Mouse (Mus musculus) heart, embryonic 15.5 days (tissue): ENCODE results near the gene Olfr1156. TPM values are rescaled to one million over a fixed set of nuclear protein-coding genes. Genes with fewer than 3 reads are reported as not detected.

Experiments used
- ATAC-seq: fragments of 200-750 bp; cut with Nextera tagmentation; replicated peaks from 2 replicates; pipeline ENCODE4 v1.8.0; 2017; ENCODE audit warnings: low read depth, moderate TSS enrichment; ENCODE audit not compliant: insufficient number of reproducible peaks, insufficient read depth, low FRiP score
- H3K27ac ChIP-seq: fragments of 300-500 bp; sonication (generic); 2 replicates; pipeline ENCODE4 v1.5.1; 2015; ENCODE audit warnings: mild to moderate bottlenecking, inconsistent platforms
- H3K27me3 ChIP-seq: fragments of 300-500 bp; sonication (generic); 2 replicates; pipeline ENCODE4 v1.6.1; 2015; ENCODE audit warnings: inconsistent platforms
- H3K36me3 ChIP-seq: fragments of 300-500 bp; sonication (generic); 2 replicates; pipeline ENCODE4 v1.6.1; 2015; ENCODE audit warnings: mild to moderate bottlenecking, inconsistent platforms
- H3K4me1 ChIP-seq: fragments of 300-500 bp; sonication (generic); replicated peaks from 2 replicates; pipeline ENCODE4 v1.6.1; 2015; ENCODE audit warnings: inconsistent platforms
- H3K4me2 ChIP-seq: fragments of 300-500 bp; sonication (generic); 2 replicates; pipeline ENCODE4 v1.6.1; 2015; ENCODE audit warnings: inconsistent platforms, mild to moderate bottlenecking, moderate library complexity
- H3K4me3 ChIP-seq: fragments of 300-500 bp; sonication (generic); 2 replicates; pipeline ENCODE4 v1.5.1; 2015; ENCODE audit warnings: mild to moderate bottlenecking, inconsistent platforms
- H3K9ac ChIP-seq: fragments of 300-500 bp; sonication (generic); 2 replicates; pipeline ENCODE4 v1.6.1; 2015; ENCODE audit warnings: mild to moderate bottlenecking, inconsistent platforms
- H3K9me3 ChIP-seq: fragments of 300-500 bp; sonication (generic); replicated peaks from 2 replicates; pipeline ENCODE4 v1.6.1; 2016; ENCODE audit warnings: inconsistent platforms
- WGBS: fragments of 180-500 bp; shearing (Covaris S2); methylation state at CpG from one replicate; pipeline ENCODE4 v1.1.7; 2015; ENCODE audit warnings: mixed read lengths; 5-methylcytosine and 5-hydroxymethylcytosine counted together
- polyA plus RNA-seq: library from polyadenylated mRNA; unstranded; fragments of >200 nt; fragmentation: Nextera tagmentation; extraction: Ambion mirVana; gene quantifications from 2 replicates; pipeline ENCODE4 v1.2.1, GENCODE M21; 2015

The Olfr1156 gene
- not detected in 2 replicates for polyA plus RNA-seq

- Histone ChIP-seq H3K27ac (no peak within 1 kb of the TSS), H3K27me3 (no peaks in the 10 kb centered on the region), H3K9ac (no peak within 1 kb of the TSS), H3K4me1 (no peaks in the 10 kb centered on the region), H3K4me2 (no peak within 1 kb of the TSS), H3K9me3 (no peaks in the 10 kb centered on the region), H3K36me3 (no peaks in the 10 kb centered on the region), H3K4me3 (no peak within 1 kb of the TSS)
- ATAC-seq: no peak
Observed at GRCm38 (mm10) chr2:87953000-87953399, at the start of gene Olfr1156. Gene Olfr1156 (minus strand): TSS chr2:87953100.

GRCm38 (mm10) chr2:87989813-87990212, 36.9 kb upstream of the Olfr1156 start, which contains the start of gene Olfr1158:
Gene Olfr1158 (plus strand): TSS chr2:87990113.
- Histone ChIP-seq H3K4me2 (no peak within 1 kb of the TSS), H3K9ac (no peak within 1 kb of the TSS), H3K27ac (no peak within 1 kb of the TSS), H3K27me3 (no peaks in the 10 kb centered on the region), H3K9me3 (no peaks in the 10 kb centered on the region), H3K4me3 (no peak within 1 kb of the TSS), H3K36me3 (no peaks in the 10 kb centered on the region), H3K4me1 (no peaks in the 10 kb centered on the region)
- ATAC-seq: no peak

- no peaks in the 10 kb centered on the region for H3K36me3 ChIP-seq
- H3K9me3 ChIP-seq: no peaks in the 10 kb centered on the region; the same call in 1 of the 2 replicates
- WGBS: 63% methylated on average over 3 of the region's 3 CpGs
Observed at GRCm38 (mm10) chr2:87974563-87974962, 21.7 kb upstream of the Olfr1156 start, which contains the start of gene Olfr74. Gene Olfr74 (minus strand): TSS chr2:87974663.

GRCm38 (mm10) chr2:87968199-87968598, 15.3 kb upstream of the Olfr1156 start, which contains the start of gene Olfr1157:
Gene Olfr1157 (minus strand): TSS chr2:87968299.
- 82% methylated on average over 4 of the region's 4 CpGs for WGBS

More at GRCm38 (mm10) chr2:87974563-87974962, 21.7 kb upstream of the Olfr1156 start, which contains the start of gene Olfr74:
- Histone ChIP-seq H3K4me2 (no peak within 1 kb of the TSS), H3K9ac (no peak within 1 kb of the TSS), H3K27ac (no peak within 1 kb of the TSS), H3K27me3 (no peaks in the 10 kb centered on the region), H3K4me3 (no peak within 1 kb of the TSS), H3K4me1 (no peaks in the 10 kb centered on the region)
- no peak for ATAC-seq

GRCm38 (mm10) chr2:87945037-87945436, 7.9 kb downstream of the Olfr1156 start, which contains the start of gene Olfr1155:
Gene Olfr1155 (minus strand): TSS chr2:87945137.
- 81% methylated on average over 1 of the region's 1 CpGs for WGBS
- no peak within 1 kb of the TSS for H3K4me2 ChIP-seq
- no peaks in the 10 kb centered on the region for H3K4me1 ChIP-seq
- no peak for ATAC-seq
- no peak within 1 kb of the TSS for H3K27ac ChIP-seq
- no peak within 1 kb of the TSS for H3K9ac ChIP-seq
- H3K27me3 ChIP-seq: no peaks in the 10 kb centered on the region
- no peaks in the 10 kb centered on the region for H3K9me3 ChIP-seq
- no peaks in the 10 kb centered on the region for H3K36me3 ChIP-seq
- no peak within 1 kb of the TSS for H3K4me3 ChIP-seq

More at GRCm38 (mm10) chr2:87968199-87968598, 15.3 kb upstream of the Olfr1156 start, which contains the start of gene Olfr1157:
- no peaks in the 10 kb centered on the region for H3K27me3 ChIP-seq
- ATAC-seq: no peak
- H3K4me3 ChIP-seq: no peak within 1 kb of the TSS
- no peaks in the 10 kb centered on the region for H3K4me1 ChIP-seq
- H3K4me2 ChIP-seq: no peak within 1 kb of the TSS
- H3K9ac ChIP-seq: no peak within 1 kb of the TSS
- H3K27ac ChIP-seq: no peak within 1 kb of the TSS
- no peaks in the 10 kb centered on the region for H3K36me3 ChIP-seq
- no peaks in the 10 kb centered on the region for H3K9me3 ChIP-seq

GRCm38 (mm10) chr2:87905066-87905465, 47.8 kb downstream of the Olfr1156 start, which contains the start of gene Olfr1154:
Gene Olfr1154 (minus strand): TSS chr2:87905166.
- 80% methylated on average over 1 of the region's 1 CpGs for WGBS
- Histone ChIP-seq H3K36me3 (no peaks in the 10 kb centered on the region), H3K27ac (no peak within 1 kb of the TSS), H3K27me3 (no peaks in the 10 kb centered on the region), H3K4me3 (no peak within 1 kb of the TSS), H3K9me3 (no peaks in the 10 kb centered on the region), H3K9ac (no peak within 1 kb of the TSS), H3K4me1 (no peaks in the 10 kb centered on the region), H3K4me2 (no peak within 1 kb of the TSS)
- no peak for ATAC-seq

Other genes starting within 250 kb of the Olfr1156 start
- gene Olfr1137, start 239.9 kb downstream of the Olfr1156 start, polyA plus RNA-seq: not detected in 2 replicates
- gene Olfr1138, start 213.1 kb downstream of the Olfr1156 start, polyA plus RNA-seq: not detected in 2 replicates
- gene Olfr1140, start 209.3 kb downstream of the Olfr1156 start, polyA plus RNA-seq: not detected in 2 replicates
- not detected in 2 replicates for gene Olfr1141, start 199.1 kb downstream of the Olfr1156 start, polyA plus RNA-seq
- gene Olfr152, start 173.6 kb downstream of the Olfr1156 start, polyA plus RNA-seq: not detected in 2 replicates
- not detected in 2 replicates for gene Olfr1143, start 152.5 kb downstream of the Olfr1156 start, polyA plus RNA-seq
- not detected in 2 replicates for gene Olfr1145, start 143.3 kb downstream of the Olfr1156 start, polyA plus RNA-seq
- not detected in 2 replicates for gene Olfr1148, start 122.6 kb downstream of the Olfr1156 start, polyA plus RNA-seq
- not detected in 2 replicates for gene Olfr1150-ps1, start 109.1 kb downstream of the Olfr1156 start, polyA plus RNA-seq
- not detected in 2 replicates for gene Olfr1151, start 97.2 kb downstream of the Olfr1156 start, polyA plus RNA-seq
- gene Olfr1152, start 86.6 kb downstream of the Olfr1156 start, polyA plus RNA-seq: not detected in 2 replicates
- gene Olfr1153, start 58.1 kb downstream of the Olfr1156 start, polyA plus RNA-seq: not detected in 2 replicates
- not detected in 2 replicates for gene Olfr1154, start 47.9 kb downstream of the Olfr1156 start, polyA plus RNA-seq
- not detected in 2 replicates for gene Olfr1155, start 8.0 kb downstream of the Olfr1156 start, polyA plus RNA-seq
- gene Olfr1157, start 15.2 kb upstream of the Olfr1156 start, polyA plus RNA-seq: not detected in 2 replicates
- gene Olfr74, start 21.6 kb upstream of the Olfr1156 start, polyA plus RNA-seq: not detected in 2 replicates
- not detected in 2 replicates for gene Olfr1158, start 37.0 kb upstream of the Olfr1156 start, polyA plus RNA-seq
- not detected in 2 replicates for gene Olfr1160, start 55.2 kb upstream of the Olfr1156 start, polyA plus RNA-seq
- not detected in 2 replicates for gene Olfr1161, start 69.7 kb upstream of the Olfr1156 start, polyA plus RNA-seq
- not detected in 2 replicates for gene Olfr73, start 84.6 kb upstream of the Olfr1156 start, polyA plus RNA-seq
- gene Olfr1162, start 98.0 kb upstream of the Olfr1156 start, polyA plus RNA-seq: not detected in 2 replicates
- gene Olfr1163, start 118.7 kb upstream of the Olfr1156 start, polyA plus RNA-seq: not detected in 2 replicates
- not detected in 2 replicates for gene Olfr1164, start 140.9 kb upstream of the Olfr1156 start, polyA plus RNA-seq
- not detected in 2 replicates for gene Olfr1166, start 175.2 kb upstream of the Olfr1156 start, polyA plus RNA-seq
- not detected in 2 replicates for gene Olfr1167, start 202.1 kb upstream of the Olfr1156 start, polyA plus RNA-seq
- not detected in 2 replicates for gene Olfr1168, start 228.8 kb upstream of the Olfr1156 start, polyA plus RNA-seq